Mouse (Mus musculus): ENCODE measurements around the gene Lrch4.

- TF ChIP-seq POLR2A (IDR thresholded peaks at IDR 0.05; ENCODE audit: insufficient read depth, low read depth, low read length) (no peak), CTCF (IDR thresholded peaks at IDR 0.05; ENCODE audit: insufficient read depth, low read depth, low read length) (no peak)
Observed at GRCm38 (mm10) chr5:137677859-137678258, 48.9 kb downstream of the Lrch4 start.

All from olfactory bulb, adult 2 months (tissue).